Mouse (Mus musculus) testis, adult 2 months (tissue): Measurements from ENCODE around the gene Sncb. TPM values are rescaled to one million over a fixed set of nuclear protein-coding genes. Genes with fewer than 3 reads are reported as not detected.

Experiments used
- H3K27ac ChIP-seq: fragments of 200-500 bp; 2 replicates; pipeline ENCODE4 v1.5.1; 2012; ENCODE audit warnings: low read depth, low read length; ENCODE audit not compliant: control insufficient read depth, insufficient read depth
- H3K27me3 ChIP-seq: fragments of 200-500 bp; 2 replicates; pipeline ENCODE4 v1.6.1; 2012; ENCODE audit warnings: mild to moderate bottlenecking, low read length, moderate library complexity; ENCODE audit not compliant: control insufficient read depth, insufficient read depth
- H3K36me3 ChIP-seq: fragments of 200-500 bp; 2 replicates; pipeline ENCODE4 v1.6.1; 2012; ENCODE audit warnings: mild to moderate bottlenecking, low read length; ENCODE audit not compliant: control insufficient read depth, insufficient read depth
- H3K4me1 ChIP-seq: fragments of 200-500 bp; 2 replicates; pipeline ENCODE4 v1.6.1; 2012; ENCODE audit warnings: low read length; ENCODE audit not compliant: control insufficient read depth, insufficient read depth
- H3K4me3 ChIP-seq: fragments of 200-500 bp; 2 replicates; pipeline ENCODE4 v1.5.1; 2012; ENCODE audit warnings: low read depth, mild to moderate bottlenecking, low read length, moderate library complexity, mixed read lengths; ENCODE audit not compliant: control insufficient read depth
- CTCF ChIP-seq: fragments of 200-500 bp; IDR thresholded peaks from 2 replicates; pipeline ENCODE4 v1.5.1; 2012; ENCODE audit warnings: low read depth, mild to moderate bottlenecking, inconsistent platforms, low read length, moderate library complexity; ENCODE audit not compliant: control insufficient read depth, insufficient read depth, insufficient replicate concordance
- POLR2A ChIP-seq: fragments of 200-500 bp; IDR thresholded peaks from 2 replicates; pipeline ENCODE4 v1.6.1; 2012; ENCODE audit warnings: low read depth, mild to moderate bottlenecking, inconsistent platforms, low read length, moderate library complexity; ENCODE audit not compliant: control insufficient read depth
- polyA plus RNA-seq: library from polyadenylated mRNA; depleted of rRNA; stranded (reverse); fragments of >200 nt; gene quantifications from 2 replicates; pipeline ENCODE4 v1.2.3, GENCODE M21; 2012; rRNA removed

Sncb gene
- polyA plus RNA-seq, 1 experiment: 2.0 TPM

DNA sequence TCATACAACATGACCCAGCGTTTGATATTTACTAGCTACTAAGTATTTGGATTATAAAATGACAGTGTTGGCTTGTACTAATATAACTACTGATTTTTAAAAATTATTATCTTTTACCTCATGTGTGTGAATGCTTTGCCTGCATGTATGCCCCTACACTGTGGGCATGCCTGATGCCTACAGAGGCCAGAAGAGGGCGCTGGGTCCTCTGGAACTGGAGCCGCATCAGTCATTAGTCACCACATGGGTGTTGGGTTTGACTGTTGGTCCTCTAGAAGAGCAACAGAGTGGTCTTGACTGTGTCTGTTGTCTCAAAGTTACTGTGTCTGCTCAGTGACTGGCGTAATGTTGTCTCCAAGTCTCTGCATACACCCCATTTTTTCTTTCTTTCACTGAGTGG is 52.0 kb downstream of the Sncb start:
- Histone ChIP-seq H3K4me1 (no peaks in the 10 kb centered on the region), H3K4me3 (no peak overlapping the region), H3K36me3 (no peaks in the 10 kb centered on the region), H3K27me3 (no peaks in the 10 kb centered on the region), H3K27ac (no peak overlapping the region)
- TF ChIP-seq CTCF: no peak
- TF ChIP-seq POLR2A: no peak

GRCm38 (mm10) chr13:54710866-54711265 is 55.5 kb downstream of the Sncb start:
- no peaks in the 10 kb centered on the region for H3K36me3 ChIP-seq
- H3K27ac ChIP-seq: no peak overlapping the region
- H3K27me3 ChIP-seq: no peaks in the 10 kb centered on the region
- H3K4me1 ChIP-seq: no peaks in the 10 kb centered on the region
- TF ChIP-seq POLR2A: no peak
- no peak for TF ChIP-seq CTCF
- no peak overlapping the region for H3K4me3 ChIP-seq

Other genes starting within 250 kb of the Sncb start
- 59.8 and 60.8 TPM in 2 replicates for gene 4833439L19Rik, start 201.2 kb downstream of the Sncb start, polyA plus RNA-seq
- 1.8 and 2.3 TPM in 2 replicates for gene Arl10, start 191.6 kb downstream of the Sncb start, polyA plus RNA-seq
- 8.2 and 10.7 TPM in 2 replicates for gene Nop16, start 176.5 kb downstream of the Sncb start, polyA plus RNA-seq
- gene Higd2a, start 176.4 kb downstream of the Sncb start, polyA plus RNA-seq: 87.3 and 112 TPM in 2 replicates
- gene Cltb, start 155.3 kb downstream of the Sncb start, polyA plus RNA-seq: 12.5 and 12.7 TPM in 2 replicates
- gene Faf2, start 144.8 kb downstream of the Sncb start, polyA plus RNA-seq: 23.6 and 31.8 TPM in 2 replicates
- 418 and 439 TPM in 2 replicates for gene Rnf44, start 72.7 kb downstream of the Sncb start, polyA plus RNA-seq
- 1.1 and 1.5 TPM in 2 replicates for gene Cdhr2, start 65.1 kb downstream of the Sncb start, polyA plus RNA-seq
- 0.02 and 0.06 TPM in 2 replicates for gene Gprin1, start 16.7 kb downstream of the Sncb start, polyA plus RNA-seq
- gene Eif4e1b, start 17.4 kb upstream of the Sncb start, polyA plus RNA-seq: 0.43 and 0.51 TPM in 2 replicates
- gene Tspan17, start 22.8 kb upstream of the Sncb start, polyA plus RNA-seq: 12.4 and 14.3 TPM in 2 replicates
- 1.0 TPM in 2 replicates for gene Unc5a, start 182.8 kb upstream of the Sncb start, polyA plus RNA-seq